Mouse (Mus musculus): ENCODE data around the gene Casp8. TPM values are rescaled to one million over a fixed set of nuclear protein-coding genes. Genes with fewer than 3 reads are reported as not detected.
"Not testable (repeated sequence)": the region's sequence is repeated elsewhere in the genome, so short reads cannot be mapped to it uniquely, and the experiment has no call there.

Gene Casp8
- total RNA-seq (2021): 10 to 100 TPM; 15.4 to 20.7 TPM
- long read RNA-seq, experiment 1, transcript Casp8-201 (9 exons, 2,585 nt): major isoform, 9 of 13 reads
- long read RNA-seq, experiment 1, partial matches to known transcripts: 1 of 13 reads
- long read RNA-seq, experiment 1, other reads (novel, unspliced or antisense): 1 of 13 reads
- long read RNA-seq, experiment 2, transcript Casp8-201 (9 exons, 2,585 nt): major isoform, 16 of 23 reads
- long read RNA-seq, experiment 2, partial matches to known transcripts: 1 of 23 reads
- long read RNA-seq, experiment 2, other reads (novel, unspliced or antisense): 4 of 23 reads

DNA sequence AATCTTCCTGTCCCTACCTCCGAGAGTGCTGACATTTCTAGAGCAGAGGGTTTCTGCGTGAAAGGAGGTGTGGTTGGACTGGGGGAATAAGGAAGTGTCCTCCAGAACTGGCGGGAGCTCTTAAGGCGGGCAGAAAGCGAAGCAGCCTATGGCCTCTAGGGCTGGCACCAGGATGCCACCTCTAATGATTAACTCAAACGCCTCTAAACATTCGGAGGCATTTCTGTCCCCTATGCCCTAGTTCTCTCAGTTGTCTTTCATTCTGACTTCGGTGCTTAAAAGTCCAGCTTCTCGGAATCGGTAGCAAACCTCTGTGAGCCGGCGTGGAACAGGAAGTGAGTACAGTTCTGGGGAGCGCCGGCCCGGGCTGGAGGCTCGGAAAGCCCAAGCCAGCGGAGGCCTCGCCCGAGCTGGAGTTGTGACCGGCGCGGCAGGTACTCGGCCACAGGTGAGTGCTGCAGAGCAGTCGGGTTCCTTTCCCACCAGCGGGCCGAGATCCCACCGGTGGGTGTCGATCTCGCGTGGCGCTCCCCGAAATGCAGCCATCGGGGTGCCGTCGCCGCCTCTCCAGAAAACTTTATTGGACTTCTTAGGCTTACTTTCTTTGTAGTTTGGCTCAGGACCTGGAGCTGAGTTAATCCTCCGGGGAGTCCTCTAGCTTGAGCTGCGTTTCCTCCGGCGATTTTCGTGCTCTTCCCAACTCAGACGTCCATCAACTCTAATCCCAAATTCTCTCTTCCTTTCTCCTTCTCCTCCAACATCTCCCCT, at the start of gene Casp8:
Casp8 (plus strand) TSS at position 84 of the 768 bp plus-strand sequence.
- peak; percentile 51 to 54 for DNase-seq (ENCODE audit: low spot score in 2 of 2)

DNA sequence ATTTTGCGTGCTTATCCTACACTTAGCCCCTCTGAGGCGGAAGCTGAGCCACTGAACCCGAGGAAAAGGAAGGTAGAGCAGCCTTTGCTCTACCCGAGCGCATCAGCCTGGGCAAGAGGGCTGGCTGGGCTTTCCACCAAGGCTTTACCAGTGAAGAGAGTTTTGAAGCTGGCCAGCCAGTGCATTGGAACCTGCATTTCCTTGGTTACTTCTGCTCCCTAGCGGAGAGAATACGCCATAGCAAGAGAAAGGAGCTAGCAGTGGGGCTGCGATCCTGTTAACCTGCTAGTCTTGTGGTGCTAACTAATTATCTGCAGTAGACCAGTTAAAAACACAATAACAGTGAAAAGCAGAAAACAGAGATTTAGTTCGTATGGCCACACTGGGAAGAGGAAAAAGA, 48.3 kb upstream of the Casp8 start:
- DNase-seq (ENCODE audit: low spot score in 2 of 2): no peak

DNA sequence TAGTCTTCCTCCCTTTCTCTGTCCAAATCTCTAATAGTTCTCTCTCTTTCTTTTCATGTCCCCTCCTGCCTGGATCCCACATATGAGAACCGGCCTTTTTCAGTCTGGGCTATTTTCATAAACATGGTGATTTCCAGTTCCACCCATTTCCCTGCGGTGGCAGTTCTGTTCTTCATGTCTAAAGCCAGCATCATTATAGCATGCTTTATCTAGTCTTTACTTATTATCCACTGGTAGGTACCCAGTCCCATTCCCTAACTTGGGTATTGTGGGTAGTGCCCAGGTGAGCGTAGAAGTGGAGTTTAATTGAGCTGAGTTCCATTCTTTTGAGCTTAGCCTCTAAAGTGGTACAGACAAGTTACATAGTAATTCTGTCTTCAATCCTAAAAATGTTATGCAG, 35.7 kb upstream of the Casp8 start:
- no peak for DNase-seq (ENCODE audit: low spot score in 2 of 2)

GRCm38 (mm10) chr1:58760581-58760980, 34.6 kb upstream of the Casp8 start:
- no peak for DNase-seq (ENCODE audit: low spot score in 2 of 2)

- DNase-seq (ENCODE audit: low spot score in 2 of 2): not testable (repeated sequence)
These were observed 33.5 kb upstream of the Casp8 start for GRCm38 (mm10) chr1:58761391-58762275.

GRCm38 (mm10) chr1:58762576-58762975, 32.6 kb upstream of the Casp8 start:
- DNase-seq (ENCODE audit: low spot score in 2 of 2): no peak

- not testable (repeated sequence) for DNase-seq (ENCODE audit: low spot score in 2 of 2)
These were observed 28.7 kb upstream of the Casp8 start for GRCm38 (mm10) chr1:58766446-58766845.

DNA sequence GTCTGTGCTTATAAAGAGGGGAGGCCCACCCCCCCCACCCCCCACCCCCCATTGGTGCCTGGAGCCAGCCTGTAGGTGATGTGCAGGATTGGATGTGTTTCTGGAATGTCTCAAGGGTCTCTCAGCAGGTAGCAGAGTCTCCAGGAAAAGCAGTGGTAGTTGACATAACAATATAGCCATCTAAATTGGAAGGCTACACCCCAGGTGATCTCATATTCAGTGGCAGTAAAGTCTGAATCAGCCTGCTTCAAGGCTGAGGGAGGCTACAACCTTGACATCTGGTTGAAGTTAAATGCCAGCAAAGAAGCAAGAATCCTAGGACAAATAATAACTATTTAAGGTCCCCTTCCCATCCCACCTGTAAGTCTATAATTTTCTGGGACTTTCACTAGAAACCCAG, 26.0 kb upstream of the Casp8 start:
- DNase-seq (ENCODE audit: low spot score in 2 of 2): no peak

- no peak for DNase-seq (ENCODE audit: low spot score in 2 of 2)
These were observed 25.5 kb upstream of the Casp8 start for GRCm38 (mm10) chr1:58769701-58770100.

DNA sequence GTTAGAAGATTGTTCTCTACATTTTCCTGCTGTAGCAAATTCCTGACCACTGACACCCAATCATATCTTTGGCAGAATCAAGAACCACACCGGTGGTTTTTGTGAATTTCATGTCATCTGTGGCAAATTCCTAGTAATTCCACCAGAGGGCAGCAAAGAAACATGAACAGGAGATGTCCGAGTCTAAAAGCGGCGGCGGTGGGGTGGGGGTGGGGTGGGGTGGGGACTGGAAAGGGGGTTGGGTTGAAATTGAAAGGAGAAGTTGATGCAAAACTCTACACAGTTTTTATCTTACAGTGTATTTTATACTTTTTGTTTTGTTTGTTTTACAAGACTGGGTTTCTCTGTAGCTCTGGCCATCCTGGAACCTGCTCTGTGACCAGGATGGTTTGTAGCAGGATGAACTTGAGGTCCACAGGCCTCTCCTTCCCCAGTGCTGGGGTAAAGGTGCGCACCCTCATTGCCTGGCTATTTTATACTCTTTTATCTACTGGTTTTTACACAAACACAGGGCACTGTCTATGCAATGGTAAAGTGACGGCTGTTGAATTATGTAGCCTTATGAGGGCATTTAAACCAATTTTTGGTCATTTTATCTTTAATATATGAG, 25.0 kb upstream of the Casp8 start:
- DNase-seq (ENCODE audit: low spot score in 2 of 2): peak in 1 of 2 experiments; percentile 51

GRCm38 (mm10) chr1:58772084-58772483, 23.1 kb upstream of the Casp8 start:
- DNase-seq (ENCODE audit: low spot score in 2 of 2): no peak

- no peak for DNase-seq (ENCODE audit: low spot score in 2 of 2)
These were observed 21.9 kb upstream of the Casp8 start for GRCm38 (mm10) chr1:58773280-58773679.

DNA sequence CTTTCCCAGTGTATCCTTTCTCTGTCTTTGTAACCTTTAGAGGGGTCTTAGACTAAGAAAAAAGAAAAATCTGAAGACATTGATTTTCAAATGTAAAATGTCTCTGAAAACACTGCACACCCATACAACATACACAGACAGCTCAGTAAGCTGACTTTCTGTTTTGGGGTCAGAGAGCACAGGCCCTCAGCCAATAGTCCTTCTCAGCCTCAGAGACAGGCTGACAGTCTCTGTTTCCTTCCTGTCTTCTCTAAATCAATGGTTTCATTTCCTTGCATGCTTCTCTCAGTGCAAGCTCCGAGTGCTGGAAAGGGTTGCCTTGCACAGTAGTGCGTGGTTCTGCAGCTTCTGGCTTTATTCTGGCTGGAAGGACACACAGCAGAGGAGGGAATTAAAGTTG, 21.3 kb upstream of the Casp8 start:
- no peak for DNase-seq (ENCODE audit: low spot score in 2 of 2)

DNA sequence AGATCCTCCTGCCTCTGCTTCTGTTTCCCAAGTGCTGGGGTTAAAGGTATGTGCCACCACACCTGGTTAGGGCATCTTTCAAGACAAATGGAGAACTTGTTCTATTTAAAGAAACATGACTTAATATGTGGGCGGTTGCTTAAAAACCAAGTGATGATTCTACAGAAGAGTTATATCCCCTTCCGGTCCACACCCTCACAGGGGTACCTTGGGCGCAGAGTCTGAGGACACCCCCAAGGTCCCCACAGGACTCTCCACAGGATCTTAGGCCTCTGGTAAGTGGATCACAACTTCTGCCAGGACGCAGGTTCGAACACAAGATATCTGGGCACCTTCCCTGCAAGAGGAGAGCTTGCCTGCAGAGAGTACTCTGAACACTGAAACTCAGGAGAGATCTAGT, 19.8 kb upstream of the Casp8 start:
- no peak for DNase-seq (ENCODE audit: low spot score in 2 of 2)

DNA sequence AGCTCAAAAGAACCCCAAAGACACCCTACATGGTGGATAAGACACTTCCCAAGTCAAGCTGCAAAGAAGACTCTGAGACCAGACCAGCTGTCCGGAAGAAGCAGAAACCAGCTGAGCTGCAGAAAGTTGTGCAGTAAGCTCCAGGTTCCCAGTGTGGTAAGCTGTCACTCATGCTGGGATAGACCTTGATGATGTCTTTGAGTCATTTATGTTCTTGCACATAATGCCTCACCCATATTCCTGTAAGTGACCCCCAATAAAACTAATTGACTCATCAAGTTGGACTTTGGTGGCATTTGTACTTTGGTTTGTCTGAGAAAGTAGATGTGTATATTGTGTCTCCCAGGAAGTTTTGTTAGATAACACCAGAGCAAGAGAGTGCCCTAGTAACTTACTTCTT, 17.6 kb upstream of the Casp8 start:
- no peak for DNase-seq (ENCODE audit: low spot score in 2 of 2)

DNA sequence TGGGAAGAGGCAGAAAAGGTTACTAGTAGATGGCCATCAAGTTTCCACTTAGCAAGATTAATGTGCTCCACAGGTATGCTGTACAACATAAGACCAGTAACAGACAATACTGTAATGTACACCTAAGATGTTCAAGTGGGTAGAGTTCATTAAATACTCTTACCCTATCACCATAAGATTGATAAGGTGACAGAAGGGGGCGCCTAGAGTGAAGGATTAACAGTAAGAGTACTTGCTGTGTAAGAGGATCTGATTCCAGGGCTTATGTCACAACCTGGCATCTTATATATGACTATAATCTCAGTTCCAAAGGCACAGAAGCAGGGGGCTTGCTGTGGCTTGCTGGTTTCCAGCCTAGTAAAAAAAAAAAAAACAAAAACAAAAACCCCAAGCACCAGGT, 16.9 kb upstream of the Casp8 start:
- no peak for DNase-seq (ENCODE audit: low spot score in 2 of 2)

DNA sequence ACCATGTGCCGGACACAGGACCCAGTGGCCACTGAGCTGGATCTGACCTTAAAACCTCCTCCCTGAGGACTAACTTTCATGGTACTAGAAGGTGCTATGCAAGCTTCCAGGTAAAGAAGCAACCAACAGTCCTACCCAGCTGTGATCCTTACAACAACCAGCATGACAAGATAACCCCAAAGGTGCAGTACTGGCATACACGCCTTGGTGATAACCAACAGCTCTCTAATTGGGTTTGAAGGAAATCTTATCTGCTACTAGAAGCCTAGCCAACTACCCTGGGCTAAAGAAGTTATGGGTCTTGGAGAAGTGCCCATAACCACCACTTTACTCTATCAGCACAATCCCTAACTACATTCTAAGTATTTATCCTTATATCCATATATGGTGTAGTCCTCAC, 8.9 kb upstream of the Casp8 start:
- no peak for DNase-seq (ENCODE audit: low spot score in 2 of 2)

DNA sequence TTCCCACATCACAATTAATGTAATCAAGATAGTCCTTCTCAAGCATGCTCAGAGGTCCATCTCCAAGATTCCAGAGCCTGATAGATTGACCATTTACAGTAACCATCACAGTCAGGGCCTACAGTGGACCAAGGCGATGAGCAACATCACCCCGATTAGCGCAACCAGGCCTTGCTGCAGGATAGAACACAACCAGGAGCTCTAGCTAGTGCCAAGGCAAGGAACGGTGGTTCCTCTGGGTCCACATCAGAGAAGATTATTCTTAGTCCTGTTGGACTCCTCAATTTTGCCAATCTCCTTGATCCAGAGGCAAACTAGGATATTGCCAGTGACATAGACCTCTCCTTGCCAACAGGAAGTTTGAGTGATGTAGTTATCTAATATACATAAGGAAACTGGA, 6.8 kb upstream of the Casp8 start:
- no peak for DNase-seq (ENCODE audit: low spot score in 2 of 2)

- no peak for DNase-seq (ENCODE audit: low spot score in 2 of 2)
These were observed 469 bp upstream of the Casp8 start for GRCm38 (mm10) chr1:58794705-58795104.

GRCm38 (mm10) chr1:58796059-58796363, 837 bp downstream of the Casp8 start:
- no peak for DNase-seq (ENCODE audit: low spot score in 2 of 2)

GRCm38 (mm10) chr1:58796853-58797252, 1.7 kb downstream of the Casp8 start:
- DNase-seq (ENCODE audit: low spot score in 2 of 2): no peak
